Mouse (Mus musculus): Measurements from ENCODE around the gene Yars.

Gene Yars

GRCm38 (mm10) chr4:129231594-129232450 is 42.3 kb downstream of the Yars start:
- peak; percentile 70 for DNase-seq

GRCm38 (mm10) chr4:129232561-129233360 is 43.2 kb downstream of the Yars start:
- DNase-seq: no peak

- DNase-seq: no peak
These were observed 44.9 kb downstream of the Yars start for GRCm38 (mm10) chr4:129234488-129234887.

- DNase-seq: no peak
These were observed 45.6 kb downstream of the Yars start for GRCm38 (mm10) chr4:129235147-129235546.

- no peak for DNase-seq
These were observed 46.8 kb downstream of the Yars start for GRCm38 (mm10) chr4:129236236-129236813.

- no peak for DNase-seq
These were observed 48.4 kb downstream of the Yars start for GRCm38 (mm10) chr4:129237843-129238441.

GRCm38 (mm10) chr4:129238579-129239016 is 49.0 kb downstream of the Yars start:
- DNase-seq: no peak

- peak; percentile 54 for DNase-seq
These were observed 49.5 kb downstream of the Yars start for GRCm38 (mm10) chr4:129239075-129239474.

- no peak for DNase-seq
These were observed 52.3 kb downstream of the Yars start for GRCm38 (mm10) chr4:129241898-129242297.

- no peak for DNase-seq
These were observed 52.8 kb downstream of the Yars start for GRCm38 (mm10) chr4:129242327-129242726.

GRCm38 (mm10) chr4:129242761-129243160 is 53.2 kb downstream of the Yars start:
- no peak for DNase-seq

GRCm38 (mm10) chr4:129244802-129245201 is 55.2 kb downstream of the Yars start:
- peak; percentile 54 for DNase-seq

GRCm38 (mm10) chr4:129246360-129247301 is 57.1 kb downstream of the Yars start:
- no peak for DNase-seq

- no peak for DNase-seq
These were observed 58.1 kb downstream of the Yars start for GRCm38 (mm10) chr4:129247381-129248242.

- DNase-seq: no peak
These were observed 58.7 kb downstream of the Yars start for GRCm38 (mm10) chr4:129248243-129248767.

- no peak for DNase-seq
These were observed 59.7 kb downstream of the Yars start for GRCm38 (mm10) chr4:129249288-129249687.

- peak; percentile 45 for DNase-seq
These were observed 61.4 kb downstream of the Yars start for GRCm38 (mm10) chr4:129250759-129251481.

- no peak for DNase-seq
These were observed 62.0 kb downstream of the Yars start for GRCm38 (mm10) chr4:129251482-129252125.

GRCm38 (mm10) chr4:129252492-129252891 is 62.9 kb downstream of the Yars start:
- DNase-seq: no peak
